Mouse (Mus musculus) CD4-positive helper T cell, adult 2 months (primary cell): Measurements from ENCODE around the gene Pamr1.

Source experiments
- DNase-seq: peaks from one replicate; pipeline ENCODE4 v3.0.0-alpha.2; 2012; ENCODE audit warnings: low read depth, missing footprints, low spot score

Gene Pamr1

GRCm38 (mm10) chr2:102598911-102599721 lies 49.3 kb downstream of the Pamr1 start:
- DNase-seq: no peak

DNA sequence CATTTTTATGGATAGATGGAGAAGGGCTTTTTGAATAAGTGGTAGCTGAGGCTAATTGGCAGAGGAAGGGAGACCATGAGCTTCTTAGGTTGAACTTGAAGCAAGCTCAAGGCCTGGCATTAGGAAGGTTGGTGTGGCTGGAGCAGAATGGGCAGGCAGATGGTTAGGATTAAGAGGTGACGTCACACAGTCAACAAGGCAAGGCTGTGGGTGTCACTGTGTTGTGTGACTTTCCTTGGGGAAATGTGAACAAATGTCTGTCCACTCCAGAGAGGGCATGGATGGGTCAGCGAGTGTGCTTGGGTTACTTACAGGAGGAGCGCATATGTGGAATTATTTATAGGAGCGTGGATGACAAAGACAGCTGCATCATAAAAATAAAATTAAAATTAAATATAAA lies 50.7 kb downstream of the Pamr1 start:
- DNase-seq: no peak

- DNase-seq: no peak
These were observed 60.7 kb downstream of the Pamr1 start for GRCm38 (mm10) chr2:102610485-102610884.

DNA sequence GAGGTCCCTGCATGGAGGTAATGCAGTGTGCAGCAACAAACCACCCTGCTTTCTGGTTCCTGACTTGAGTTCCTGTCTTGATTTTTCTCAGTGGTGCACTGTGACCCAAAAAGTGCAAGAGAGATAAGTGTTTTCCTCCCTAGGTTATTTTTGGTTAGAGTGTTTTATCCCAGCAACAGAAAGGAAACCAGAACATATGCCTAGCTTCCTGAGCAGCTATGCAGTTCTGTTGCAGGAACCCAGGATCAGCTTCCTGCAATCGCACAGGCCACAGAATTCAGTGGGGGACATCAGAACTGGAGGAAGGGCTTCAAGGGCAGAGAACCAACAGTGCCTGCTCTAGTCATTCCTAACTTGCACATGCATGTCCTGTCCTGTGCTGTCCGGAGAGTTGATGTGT lies 66.8 kb downstream of the Pamr1 start:
- DNase-seq: no peak

- no peak for DNase-seq
These were observed 71.1 kb downstream of the Pamr1 start for GRCm38 (mm10) chr2:102620744-102621429.

DNA sequence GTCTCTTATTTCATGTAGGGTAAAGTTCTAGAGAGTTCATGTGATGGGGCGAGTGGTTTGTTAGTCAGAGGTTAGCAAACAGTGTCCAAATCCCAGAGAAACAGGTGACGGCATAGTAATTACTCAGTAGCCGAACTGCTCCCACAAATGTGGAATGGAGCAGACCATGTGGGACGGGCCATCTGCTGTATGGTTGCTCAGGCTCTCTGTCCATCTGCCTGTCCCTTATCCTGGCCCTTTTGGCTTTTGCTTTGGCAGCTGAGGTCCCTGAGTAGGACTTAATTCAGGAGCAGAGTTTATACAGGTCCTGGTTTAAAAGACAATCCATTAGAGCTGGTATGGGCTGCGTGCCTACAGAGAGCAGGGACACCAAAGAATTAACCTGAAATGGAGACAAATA lies 72.4 kb downstream of the Pamr1 start:
- DNase-seq: no peak

DNA sequence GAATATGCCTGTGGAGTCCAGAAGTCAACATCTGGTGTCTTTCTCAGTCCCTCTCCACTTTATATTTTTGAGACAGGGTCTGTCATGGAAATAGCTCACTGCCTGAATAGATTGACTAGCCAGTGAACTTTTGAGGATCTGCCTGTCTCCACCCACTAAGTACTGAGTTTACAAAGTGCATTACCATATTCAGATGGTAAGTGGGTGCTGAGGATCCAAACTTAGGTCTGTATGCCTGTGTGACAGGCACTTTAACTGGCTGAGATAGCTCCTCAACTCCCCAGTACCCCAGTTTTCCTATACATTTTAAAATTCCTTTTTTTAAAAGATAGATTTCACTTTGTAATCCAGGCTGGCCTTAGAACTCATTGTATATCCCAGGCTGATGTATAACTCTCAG lies 73.1 kb downstream of the Pamr1 start:
- no peak for DNase-seq

GRCm38 (mm10) chr2:102624538-102624937 lies 74.7 kb downstream of the Pamr1 start:
- no peak for DNase-seq

DNA sequence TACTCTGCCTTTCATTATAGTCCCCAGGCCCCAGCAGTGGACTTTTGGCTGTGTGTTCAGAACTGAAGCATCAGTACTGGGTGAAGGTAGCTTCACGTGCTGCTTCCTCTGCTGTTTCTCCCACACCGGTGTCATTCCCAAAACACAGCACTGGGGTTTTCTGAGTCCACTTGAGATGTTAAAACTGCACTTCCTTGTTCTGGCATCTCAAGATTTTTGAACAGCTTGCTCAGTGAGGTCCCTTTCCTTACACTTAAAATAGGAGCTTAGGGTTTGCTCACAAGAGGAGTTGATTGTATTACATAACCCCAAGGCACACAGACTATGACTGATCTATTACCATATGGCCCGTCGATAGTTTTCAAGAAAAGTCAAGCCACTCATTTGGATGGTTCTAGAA lies 82.5 kb downstream of the Pamr1 start:
- no peak for DNase-seq

GRCm38 (mm10) chr2:102634010-102634409 lies 84.2 kb downstream of the Pamr1 start:
- no peak for DNase-seq

GRCm38 (mm10) chr2:102635523-102636060 lies 85.8 kb downstream of the Pamr1 start:
- no peak for DNase-seq

DNA sequence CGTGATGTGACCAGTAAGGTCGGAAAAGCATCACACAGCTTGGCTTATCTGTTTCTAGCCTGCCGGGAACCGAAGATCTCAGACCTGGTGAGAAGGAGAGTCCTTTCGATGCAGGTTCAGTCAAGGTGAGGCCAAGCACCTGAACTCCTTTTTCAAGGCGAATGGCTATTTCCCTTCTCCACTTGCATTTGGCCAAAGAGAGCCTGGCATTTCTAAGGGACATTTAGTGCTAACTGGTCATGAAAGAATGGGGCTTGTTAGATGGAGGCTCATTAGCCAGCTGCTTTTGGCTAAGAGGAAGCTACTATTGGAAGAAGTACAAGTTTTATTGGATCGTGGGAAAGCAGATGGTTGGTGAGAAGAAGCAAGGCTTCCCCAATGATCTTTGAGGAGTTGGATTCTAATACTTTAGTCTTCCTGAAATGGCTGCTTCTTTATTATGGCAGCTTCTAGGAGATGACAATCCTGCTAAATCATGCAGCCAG lies 86.3 kb downstream of the Pamr1 start:
- no peak for DNase-seq

- no peak for DNase-seq
These were observed 88.3 kb downstream of the Pamr1 start for GRCm38 (mm10) chr2:102638140-102638539.

DNA sequence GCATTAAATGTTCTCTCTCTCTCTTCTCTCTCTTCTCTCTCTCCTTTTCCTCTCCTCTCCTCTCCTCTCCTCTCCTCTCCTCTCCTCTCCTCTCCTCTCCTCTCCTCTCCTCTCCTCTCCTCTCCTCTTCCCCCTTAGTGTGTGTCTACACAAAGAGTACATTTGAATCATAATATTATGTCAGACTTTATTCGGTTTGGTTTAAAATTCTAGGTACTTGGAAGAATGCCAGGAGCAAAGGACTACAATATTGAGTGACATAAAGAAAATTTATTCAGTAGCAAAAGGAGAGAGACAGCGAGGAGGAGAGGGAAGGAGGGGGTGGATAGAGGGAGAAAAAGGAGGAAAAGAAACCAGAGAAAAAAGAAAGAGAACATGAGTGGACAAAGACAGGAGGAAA lies 88.9 kb downstream of the Pamr1 start:
- DNase-seq: no peak

- DNase-seq: no peak
These were observed 99.2 kb downstream of the Pamr1 start for GRCm38 (mm10) chr2:102648845-102649500.

GRCm38 (mm10) chr2:102650322-102650721 lies 100.5 kb downstream of the Pamr1 start:
- DNase-seq: no peak

- DNase-seq: no peak
These were observed 106.3 kb downstream of the Pamr1 start for GRCm38 (mm10) chr2:102655966-102656725.

DNA sequence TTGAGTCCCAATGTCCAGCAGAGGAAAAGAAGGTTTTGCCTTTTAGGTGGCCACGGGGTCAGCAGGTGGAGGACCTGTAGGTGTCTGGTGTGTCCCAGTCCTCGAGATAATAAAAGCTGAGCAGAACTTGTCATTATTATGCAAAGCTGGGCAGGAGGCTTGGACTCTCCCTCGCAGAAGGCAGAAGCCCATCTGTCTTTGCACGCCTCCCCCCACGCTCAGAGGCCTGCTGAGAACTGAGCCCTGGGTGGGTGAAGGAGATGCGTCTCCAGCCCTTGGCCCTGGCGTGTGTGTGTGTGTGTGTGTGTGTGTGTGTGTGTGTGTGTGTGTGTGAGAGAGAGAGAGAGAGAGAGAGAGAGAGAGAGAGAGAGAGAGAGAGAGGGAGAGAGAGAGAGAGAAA lies 107.9 kb downstream of the Pamr1 start:
- no peak for DNase-seq

DNA sequence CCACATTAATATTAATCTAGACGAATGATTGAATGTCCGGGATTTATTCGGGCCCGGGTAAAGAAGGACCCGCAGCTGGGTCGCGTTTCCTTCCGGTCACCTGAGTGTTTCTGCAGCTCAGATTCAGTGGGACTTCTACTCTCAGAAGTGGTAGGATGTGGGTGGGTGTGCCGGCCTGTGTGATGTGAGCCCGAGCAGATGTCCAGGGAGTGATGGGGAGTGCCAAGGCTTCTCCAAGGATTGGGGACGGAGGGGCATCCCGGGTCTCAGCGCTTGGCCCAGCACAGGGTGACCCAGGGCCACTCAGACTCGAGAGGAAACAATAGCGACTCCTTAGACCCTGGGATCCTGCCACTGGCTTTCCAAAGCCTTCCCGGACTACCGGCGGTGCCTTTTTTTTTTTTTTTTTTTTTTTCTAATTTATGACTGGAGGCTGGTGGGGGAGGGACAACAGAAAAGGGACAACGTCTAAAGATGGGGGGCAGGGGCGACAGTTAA lies 108.4 kb downstream of the Pamr1 start, which contains the start of gene Slc1a2:
Slc1a2 (plus strand) TSS at position 497 of the 498 bp plus-strand sequence.
- no peak for DNase-seq

DNA sequence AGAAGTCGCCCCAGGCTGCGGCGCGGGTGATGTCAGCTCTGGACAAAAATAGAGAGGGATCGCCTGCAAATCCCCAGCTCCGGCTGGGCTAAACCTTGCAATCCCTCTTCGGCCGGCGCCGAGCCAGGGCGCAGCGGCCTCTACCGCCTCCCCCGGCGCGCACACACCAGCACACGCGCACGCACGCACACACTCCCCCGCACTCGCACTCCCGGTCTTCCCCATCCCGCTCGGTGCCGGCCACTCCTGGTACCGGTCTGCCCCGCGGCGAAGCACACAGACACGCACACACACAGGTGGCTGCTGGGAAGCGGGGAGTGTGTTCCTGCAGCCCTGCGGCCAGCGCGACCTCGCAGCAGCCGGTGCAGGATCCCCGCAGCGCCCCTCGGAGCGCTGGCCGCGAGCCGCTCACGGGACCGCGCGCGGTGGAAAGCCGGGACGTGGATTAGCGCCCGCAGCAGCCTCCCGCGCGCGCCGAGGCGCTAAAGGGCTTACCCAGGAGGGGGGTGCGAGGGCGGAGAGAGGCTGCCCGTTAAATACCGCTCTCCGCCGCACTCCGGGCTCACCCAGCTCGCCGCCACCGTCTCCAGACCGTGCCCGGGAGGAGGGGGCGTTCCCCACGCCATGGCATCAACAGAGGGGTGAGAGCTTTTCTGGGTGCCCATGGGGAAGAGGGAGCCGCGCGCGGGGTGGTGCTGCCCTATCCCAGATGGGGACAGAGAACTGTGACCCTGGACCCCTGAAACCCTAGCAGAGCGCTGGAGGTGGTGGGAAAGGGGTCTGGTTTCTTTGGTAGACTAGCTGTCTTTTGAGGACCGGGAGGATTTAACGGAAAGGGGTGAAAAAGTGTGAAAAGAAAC lies 109.1 kb downstream of the Pamr1 start:
- DNase-seq: no peak
